Mouse (Mus musculus) spleen, adult 10 weeks (tissue): ENCODE data around the gene Zfp553. TPM values are rescaled to one million over a fixed set of nuclear protein-coding genes. Genes with fewer than 3 reads are reported as not detected.

Source experiments
- polyA plus RNA-seq: library from polyadenylated mRNA; stranded (reverse); fragments of 350-450 nt; fragmentation: Illumina TruSeq; extraction: RNeasy Lipid Tissue Mini Kit (QIAGEN cat#74804); gene quantifications from one replicate; pipeline ENCODE4 v1.2.3, GENCODE M21; 2015; ENCODE audit warnings: low replicate concordance; ENCODE audit not compliant: insufficient read depth

The Zfp553 gene
- polyA plus RNA-seq, result 9.4 TPM

DNA sequence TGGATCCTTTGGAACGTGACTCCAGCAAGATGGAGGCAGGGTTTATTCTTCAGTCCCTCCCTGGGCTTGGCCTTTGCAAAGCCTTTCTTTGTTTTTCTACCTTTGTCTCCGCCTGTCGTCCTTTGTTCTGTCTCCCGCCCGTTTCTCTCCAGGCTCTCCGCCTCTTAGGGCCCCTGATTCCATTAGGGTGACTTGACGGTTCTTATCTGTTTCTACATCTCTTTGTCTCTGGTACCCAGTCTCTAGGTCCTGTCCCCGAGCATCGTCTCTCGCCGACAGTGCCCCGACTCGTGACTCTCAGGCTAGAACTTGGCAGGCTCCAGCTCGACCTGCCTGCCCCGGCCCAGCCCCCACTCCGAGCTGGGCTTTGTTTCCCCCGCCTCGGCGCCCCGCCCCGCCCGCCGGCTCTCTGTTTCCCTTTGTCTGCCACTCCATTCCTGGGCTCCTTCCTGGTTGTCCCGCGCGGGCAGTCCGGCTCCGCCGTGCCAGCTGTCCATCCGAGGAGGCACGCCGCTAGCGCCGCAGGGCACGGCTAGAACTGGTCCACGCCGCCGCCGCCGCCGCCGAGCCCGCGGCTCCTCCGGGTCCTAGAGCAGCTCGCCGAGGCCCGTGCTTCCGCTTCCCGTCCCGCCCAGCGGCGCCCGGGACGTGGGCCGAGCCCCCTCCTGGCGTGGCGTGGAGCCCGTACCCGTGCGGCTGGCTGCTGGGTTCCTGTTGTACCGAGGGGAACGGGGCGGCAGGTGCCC is at the start of gene Zfp553, which contains the start of gene Sept1:
Zfp553 (plus strand) TSS at position 440 of the 746 bp plus-strand sequence.
Sept1 (minus strand) TSS at position 509 of the 746 bp plus-strand sequence.

DNA sequence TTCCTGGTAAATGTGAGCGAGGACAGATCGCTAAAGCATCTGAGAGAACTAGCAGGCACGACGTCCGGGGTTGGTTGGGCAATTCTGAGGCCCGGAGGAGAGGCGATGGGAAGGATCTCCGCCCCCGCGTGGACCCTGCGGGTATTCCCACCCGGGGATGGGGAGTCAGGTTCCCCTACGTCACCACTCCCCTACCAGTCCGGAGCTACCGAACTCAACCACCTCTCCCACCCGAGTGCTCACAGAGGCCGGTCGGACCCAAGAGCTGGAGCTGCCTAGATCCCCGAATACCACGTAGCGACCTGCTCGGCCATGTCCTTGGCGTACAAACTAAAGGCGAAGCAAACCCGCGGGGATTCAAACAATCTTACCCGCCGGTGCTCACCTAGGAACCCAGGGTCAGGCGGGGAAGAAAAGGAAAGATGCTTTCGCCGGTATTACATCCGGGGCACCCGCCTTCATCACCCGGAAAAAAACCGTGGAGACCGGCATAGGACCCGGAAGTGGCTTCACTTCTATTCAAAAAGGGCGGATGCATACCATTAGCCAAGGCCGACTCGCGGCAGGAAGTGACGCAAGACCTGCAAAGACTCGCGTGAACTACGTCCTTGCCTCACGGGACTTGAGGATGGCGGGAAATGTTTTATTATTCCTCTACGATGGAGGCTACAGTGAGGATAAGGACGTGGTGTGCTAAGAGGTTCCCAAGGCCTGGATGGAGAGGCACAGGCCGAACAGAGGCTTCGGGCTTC is 37.1 kb upstream of the Zfp553 start, which contains the start of gene Cd2bp2:
Cd2bp2 (minus strand) TSS at position 507 of the 752 bp plus-strand sequence.

DNA sequence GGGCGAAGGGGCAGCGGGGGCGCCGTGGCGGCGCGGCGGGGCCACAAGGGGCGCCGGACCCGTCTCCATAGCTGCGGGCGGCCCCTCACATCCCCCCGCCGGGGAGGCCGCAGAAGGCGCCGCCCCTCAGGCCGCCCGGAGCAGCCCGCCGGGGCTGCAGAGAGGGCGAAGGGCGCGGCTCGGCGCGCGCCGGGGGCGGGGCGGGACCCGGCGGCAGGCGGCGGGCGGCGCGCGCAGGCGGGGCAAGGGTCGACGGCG is 24.6 kb upstream of the Zfp553 start, which contains the start of gene Tbc1d10b:
Tbc1d10b (minus strand) TSS at position 174 of the 258 bp plus-strand sequence.

DNA sequence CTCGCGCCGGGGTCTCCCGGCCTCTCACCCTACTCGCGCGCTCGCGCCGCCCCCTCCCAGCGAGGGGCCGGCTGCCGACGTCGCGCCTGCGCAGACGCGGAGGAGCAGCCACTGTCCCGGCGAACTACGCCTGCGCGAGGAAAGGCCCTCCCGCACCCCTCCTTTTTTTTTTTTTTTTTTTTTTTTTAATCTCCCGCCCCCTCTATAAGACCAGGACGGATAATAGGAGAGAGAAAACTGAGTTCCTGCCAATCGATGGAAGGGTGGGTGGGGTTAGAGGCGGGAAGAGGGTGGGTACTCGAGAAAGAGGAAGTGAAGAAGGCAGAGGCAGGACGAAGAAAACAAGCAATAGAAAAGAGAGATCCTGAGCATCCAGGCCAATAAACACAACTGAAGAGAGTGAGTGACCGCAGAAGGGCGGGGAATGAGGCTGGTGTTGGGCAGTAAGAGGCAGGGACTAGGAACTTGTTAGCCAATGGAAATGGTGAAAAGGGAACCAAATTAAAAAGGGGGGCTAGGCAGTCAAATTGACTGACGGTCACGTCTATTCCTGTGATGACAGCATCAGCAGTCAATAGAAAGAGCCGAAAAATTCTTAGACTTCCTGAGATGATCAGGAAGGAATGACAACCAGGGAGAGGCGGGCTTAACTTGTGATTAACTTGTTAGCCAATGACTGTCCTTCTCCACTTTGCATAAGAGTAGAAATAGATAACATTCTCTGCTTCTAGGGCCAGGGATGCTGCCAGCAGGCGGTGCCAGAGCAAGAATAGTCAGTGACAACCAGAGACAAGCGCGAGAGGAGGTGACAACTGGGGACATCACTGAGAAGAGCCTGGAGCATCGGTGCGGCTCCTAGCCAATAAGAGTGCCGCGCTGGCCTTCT is 24.1 kb upstream of the Zfp553 start, which contains the start of gene Mylpf:
Mylpf (plus strand) TSS at position 338 of the 886 bp plus-strand sequence.

DNA sequence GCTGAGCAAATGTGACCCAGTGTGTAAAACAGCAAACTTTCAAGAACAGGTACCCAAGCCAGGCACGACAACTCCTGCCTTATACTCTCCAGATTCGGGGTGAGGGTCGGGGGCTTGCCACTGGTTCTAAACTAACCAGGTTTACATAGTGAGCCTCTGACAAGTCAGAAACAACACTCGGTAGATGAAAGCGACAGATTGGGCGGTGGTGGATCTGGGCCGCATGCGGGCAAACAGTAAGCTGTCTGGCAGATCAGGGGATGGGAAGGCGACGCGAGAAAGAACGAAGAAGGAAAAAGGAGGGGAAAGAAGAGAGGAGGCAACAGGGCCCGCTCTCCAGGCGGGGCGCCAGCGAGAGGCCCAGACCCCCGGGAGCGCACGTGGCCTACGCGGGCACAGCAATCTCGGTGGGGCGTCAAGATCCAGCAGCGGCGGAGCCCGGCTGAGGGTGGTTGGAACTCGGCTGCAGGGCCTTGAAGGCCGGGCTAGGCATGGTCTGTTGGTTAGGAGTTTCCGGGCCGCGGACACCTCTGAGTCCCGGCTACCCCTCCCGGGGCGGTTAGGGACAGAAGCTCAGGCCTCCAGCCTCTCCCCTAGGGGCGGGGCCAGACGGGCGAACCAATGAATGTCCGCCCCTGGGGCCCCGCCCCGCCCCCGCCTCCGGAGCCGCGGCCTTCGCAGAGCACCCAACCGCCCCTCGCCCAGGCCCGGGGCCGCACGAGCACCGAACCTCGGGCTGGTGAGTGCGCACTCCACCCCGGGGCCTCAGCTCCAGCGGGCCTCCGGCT is 11.2 kb downstream of the Zfp553 start, which contains the start of gene Zfp771:
Zfp771 (plus strand) TSS at position 405 of the 788 bp plus-strand sequence.

DNA sequence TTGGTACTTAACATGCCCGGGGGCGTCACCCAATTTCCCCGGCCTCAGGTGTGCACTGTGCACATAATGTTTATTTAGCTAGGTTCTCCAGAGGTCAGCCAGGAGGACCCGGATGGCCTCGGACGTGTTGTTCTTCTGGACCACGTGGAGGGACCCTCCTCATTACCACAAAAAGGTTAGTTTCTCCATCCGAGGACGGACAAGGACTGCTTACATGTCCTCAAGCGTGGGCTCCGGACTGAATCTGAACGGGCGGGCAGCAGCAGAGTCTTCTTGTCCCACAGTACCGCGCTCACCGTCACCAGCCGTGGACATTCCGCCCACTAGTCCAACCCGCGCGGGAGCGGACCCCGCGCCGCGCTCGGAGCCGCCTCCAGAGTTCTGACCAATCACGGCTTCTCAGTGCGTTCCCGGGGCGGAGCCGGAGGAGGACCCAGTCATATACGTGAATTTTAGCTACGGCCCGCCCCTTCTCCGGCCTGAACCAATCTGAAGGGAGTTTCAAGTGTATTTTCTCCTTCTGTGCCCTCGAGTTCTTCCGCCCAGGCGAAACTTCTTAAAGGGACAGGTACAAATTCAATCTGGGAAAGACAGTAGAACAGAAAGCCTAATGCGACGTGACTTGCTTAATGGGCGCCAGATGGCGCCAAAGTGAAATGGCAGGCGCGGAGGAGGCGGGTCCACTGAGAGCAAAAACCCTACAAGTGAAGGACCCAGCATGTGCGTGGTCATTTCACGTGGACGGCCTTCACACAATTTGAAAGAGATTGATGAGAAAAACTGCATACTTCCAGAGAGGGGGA is 27.6 kb downstream of the Zfp553 start, which contains the start of gene Dctpp1:
Dctpp1 (minus strand) TSS at position 401 of the 803 bp plus-strand sequence.

DNA sequence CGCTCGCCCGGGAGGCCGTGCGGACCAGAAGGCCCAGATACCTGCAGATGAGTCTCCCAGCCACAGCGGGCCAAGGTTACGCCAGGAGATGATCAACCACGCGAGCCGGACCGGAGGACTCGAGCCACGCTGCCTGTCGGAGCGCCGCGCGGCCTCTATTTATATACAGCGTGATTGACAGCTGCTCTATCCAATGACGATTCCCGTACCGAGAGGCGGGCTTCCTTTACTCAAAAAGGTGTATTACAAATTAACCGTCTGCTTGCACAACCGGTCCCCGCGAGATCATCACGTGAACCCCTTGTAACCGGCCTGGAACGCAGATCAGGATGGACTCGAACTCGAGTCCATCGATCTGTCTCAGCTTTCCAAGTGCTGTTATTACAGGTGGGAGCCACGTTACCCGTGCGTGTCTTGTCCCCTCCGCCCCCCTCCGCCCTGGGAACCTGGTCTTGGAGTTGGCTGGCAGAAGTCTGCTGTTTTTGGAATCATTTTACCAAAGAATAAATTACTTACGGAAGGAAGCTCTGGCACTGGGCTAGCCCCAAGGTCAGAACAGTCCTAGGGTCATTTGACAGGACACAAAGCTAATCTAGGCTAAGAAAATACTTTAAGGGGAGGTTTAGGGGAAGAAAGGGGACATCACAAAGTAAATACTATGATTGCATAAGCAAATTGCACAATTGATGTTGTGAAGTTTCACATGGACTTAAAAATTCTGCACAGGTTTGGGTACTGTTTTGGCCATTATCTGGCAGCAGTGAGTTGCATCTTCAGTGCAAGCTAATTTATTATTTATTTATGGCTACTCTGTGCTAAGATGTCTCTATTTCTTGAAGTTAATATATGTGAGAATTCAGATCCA is 41.3 kb downstream of the Zfp553 start, which contains the start of gene Sephs2:
Sephs2 (minus strand) TSS at position 131 of the 865 bp plus-strand sequence.

Other genes starting within 250 kb of the Zfp553 start
- 13.5 TPM for gene Mvp, start 218.4 kb upstream of the Zfp553 start, polyA plus RNA-seq
- not detected for gene Pagr1b, start 216.6 kb upstream of the Zfp553 start, polyA plus RNA-seq
- 13.5 TPM for gene Pagr1a, start 215.7 kb upstream of the Zfp553 start, polyA plus RNA-seq
- 20.9 TPM for gene Gm42742, start 212.0 kb upstream of the Zfp553 start, polyA plus RNA-seq
- 3.2 TPM for gene Prrt2, start 211.8 kb upstream of the Zfp553 start, polyA plus RNA-seq
- 111 TPM for gene Maz, start 206.0 kb upstream of the Zfp553 start, polyA plus RNA-seq
- gene Kif22, start 190.6 kb upstream of the Zfp553 start, polyA plus RNA-seq, result 10.6 TPM
- gene Zg16, start 145.7 kb upstream of the Zfp553 start, polyA plus RNA-seq, result 6.7 TPM
- gene AI467606, start 141.7 kb upstream of the Zfp553 start, polyA plus RNA-seq, result 81.1 TPM
- 4.2 TPM for gene Qprt, start 110.8 kb upstream of the Zfp553 start, polyA plus RNA-seq
- 77.1 TPM for gene Spn, start 95.2 kb upstream of the Zfp553 start, polyA plus RNA-seq
- 83.7 TPM for gene Cd2bp2, start 37.0 kb upstream of the Zfp553 start, polyA plus RNA-seq
- 37.1 TPM for gene Tbc1d10b, start 24.6 kb upstream of the Zfp553 start, polyA plus RNA-seq
- gene Mylpf, start 24.2 kb upstream of the Zfp553 start, polyA plus RNA-seq, result 5.7 TPM
- gene Sept1, start 69 bp downstream of the Zfp553 start, polyA plus RNA-seq, result 234 TPM
- gene Zfp771, start 11.2 kb downstream of the Zfp553 start, polyA plus RNA-seq, result 6.0 TPM
- gene Dctpp1, start 27.6 kb downstream of the Zfp553 start, polyA plus RNA-seq, result 8.7 TPM
- gene Sephs2, start 41.0 kb downstream of the Zfp553 start, polyA plus RNA-seq, result 26.2 TPM
- 108 TPM for gene Itgal, start 63.2 kb downstream of the Zfp553 start, polyA plus RNA-seq
- 3.3 TPM for gene Zfp768, start 112.5 kb downstream of the Zfp553 start, polyA plus RNA-seq
- 4.0 TPM for gene Zfp747, start 143.0 kb downstream of the Zfp553 start, polyA plus RNA-seq
- gene 9130019O22Rik, start 154.1 kb downstream of the Zfp553 start, polyA plus RNA-seq, result 4.2 TPM
- 2.5 TPM for gene E430018J23Rik, start 160.6 kb downstream of the Zfp553 start, polyA plus RNA-seq
- 9.8 TPM for gene Zfp764, start 173.8 kb downstream of the Zfp553 start, polyA plus RNA-seq
- 16.2 TPM for gene Zfp688, start 189.0 kb downstream of the Zfp553 start, polyA plus RNA-seq
- gene Zfp689, start 216.1 kb downstream of the Zfp553 start, polyA plus RNA-seq, result 2.5 TPM
- 76.8 TPM for gene Prr14, start 226.6 kb downstream of the Zfp553 start, polyA plus RNA-seq
- gene Fbrs, start 246.1 kb downstream of the Zfp553 start, polyA plus RNA-seq, result 86.5 TPM